Mouse (Mus musculus) megakaryocyte, embryonic 14.5 days (primary cell): ENCODE data around the gene Hoxc6. TPM values are rescaled to one million over a fixed set of nuclear protein-coding genes. Genes with fewer than 3 reads are reported as not detected.

ENCODE experiments used
- H3K27me3 ChIP-seq: replicated peaks from 2 replicates; pipeline ENCODE3; 2012; ENCODE audit warnings: inconsistent platforms
- H3K36me3 ChIP-seq: replicated peaks from 2 replicates; pipeline ENCODE3; 2012; ENCODE audit warnings: low read length, inconsistent platforms, mixed read lengths
- H3K4me1 ChIP-seq: 2 replicates; pipeline ENCODE4 v1.6.1; 2012; ENCODE audit warnings: inconsistent platforms
- H3K4me3 ChIP-seq: replicated peaks from 2 replicates; pipeline ENCODE3; 2012; ENCODE audit warnings: moderate library complexity, mild to moderate bottlenecking, inconsistent platforms
- H3K9me3 ChIP-seq: 2 replicates; pipeline ENCODE4 v1.6.1; 2012; ENCODE audit warnings: inconsistent platforms
- FLI1 ChIP-seq: IDR thresholded peaks from 2 replicates; pipeline ENCODE4 v1.6.1; 2012; ENCODE audit warnings: low read length, inconsistent platforms, mixed read lengths
- GATA1 ChIP-seq: IDR thresholded peaks from 3 replicates; pipeline ENCODE4 v1.6.1; 2012; ENCODE audit warnings: mixed read lengths, low read length, inconsistent platforms, borderline replicate concordance
- polyA plus RNA-seq: library from polyadenylated mRNA; stranded (reverse); fragments of >175 nt; gene quantifications from 2 replicates; pipeline ENCODE4 v1.2.3, GENCODE M21; 2012; ENCODE audit warnings: low replicate concordance; ENCODE audit not compliant: insufficient read depth

Hoxc6 gene
- polyA plus RNA-seq, 1 experiment = not detected

DNA sequence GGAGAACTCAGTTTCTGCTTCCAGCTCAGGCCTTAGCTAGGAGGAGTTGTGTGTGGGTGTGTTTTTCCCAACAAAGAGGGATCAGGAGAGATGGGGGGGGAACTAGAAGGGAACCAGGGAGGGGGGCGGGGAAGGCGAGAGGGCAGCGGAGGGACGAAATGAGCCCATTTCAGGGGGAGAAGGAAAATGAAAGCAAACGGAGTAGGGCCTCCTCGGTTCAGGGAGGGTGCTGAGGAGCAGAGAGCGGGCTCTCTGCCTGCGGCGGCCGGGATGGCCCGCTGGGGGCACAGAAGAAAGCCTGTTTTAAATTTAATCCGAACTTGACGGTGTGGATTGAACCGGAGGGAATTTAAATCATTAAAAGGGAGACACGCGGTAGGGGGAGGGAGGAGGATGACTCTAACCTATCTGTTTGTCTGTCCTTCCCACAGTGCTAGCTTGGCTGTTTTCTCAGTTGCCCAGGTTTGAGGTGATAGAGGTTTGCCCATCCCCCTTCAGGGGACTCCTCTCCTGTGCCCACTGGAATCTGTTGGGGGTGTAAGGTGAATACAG is 20.6 kb upstream of the Hoxc6 start:
- peaks cover 97% of the 10 kb centered on the region for H3K27me3 ChIP-seq
- peaks cover 41% of the 10 kb centered on the region for H3K4me1 ChIP-seq
- TF ChIP-seq FLI1 = no peak
- TF ChIP-seq GATA1 = no peak
- H3K4me3 ChIP-seq = peak overlapping the region; percentile 86
- H3K9me3 ChIP-seq = no peaks in the 10 kb centered on the region
- no peaks in the 10 kb centered on the region for H3K36me3 ChIP-seq

DNA sequence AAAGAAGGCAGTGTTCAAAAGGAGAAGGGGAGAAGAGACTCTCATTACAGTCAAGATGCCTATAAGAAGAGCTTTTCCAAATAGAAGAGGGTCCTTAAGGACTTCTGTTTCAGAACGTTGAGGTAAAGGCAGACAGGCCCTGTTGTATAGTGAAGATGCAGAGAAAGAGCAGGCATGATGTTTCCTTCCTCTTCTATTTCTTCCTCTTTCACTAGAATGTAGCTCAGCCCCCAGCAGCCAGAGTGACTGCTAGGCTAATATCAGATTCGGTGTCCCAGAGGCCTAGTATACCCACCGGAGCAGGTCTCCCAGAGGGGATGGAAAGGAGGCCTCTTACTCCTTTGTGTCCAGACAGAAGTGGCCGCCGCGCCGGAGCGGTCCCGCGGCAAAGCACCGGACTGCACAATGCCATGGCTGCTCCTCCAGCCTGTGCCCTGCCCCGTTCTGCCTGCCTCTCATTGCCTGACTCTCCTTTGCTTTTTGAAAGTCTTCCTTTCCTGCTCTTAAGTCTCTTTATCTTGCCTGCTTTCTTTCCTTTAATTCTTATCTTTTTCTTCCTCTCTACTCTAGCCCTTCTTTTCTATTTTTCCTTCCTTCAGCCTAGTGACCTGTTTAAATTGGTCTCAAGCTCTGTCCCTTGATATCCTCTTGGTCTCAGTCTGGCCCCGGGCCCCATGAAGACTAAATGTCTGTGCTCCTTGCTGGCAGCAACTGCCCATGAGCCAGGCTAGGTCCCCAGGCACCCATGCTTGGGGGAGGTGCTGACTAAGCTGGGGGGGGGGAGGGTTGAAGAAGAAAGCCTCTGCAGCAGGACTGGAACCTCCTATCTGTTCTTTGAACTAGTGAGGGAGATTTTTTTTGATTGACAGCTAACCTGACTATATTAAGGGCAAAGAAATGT is 19.2 kb upstream of the Hoxc6 start:
- no peak overlapping the region for H3K4me3 ChIP-seq
- TF ChIP-seq FLI1 (no peak), GATA1 (no peak)
- H3K36me3 ChIP-seq = no peaks in the 10 kb centered on the region
- H3K4me1 ChIP-seq = peaks cover 40% of the 10 kb centered on the region
- no peaks in the 10 kb centered on the region for H3K9me3 ChIP-seq
- H3K27me3 ChIP-seq = peaks cover 96% of the 10 kb centered on the region

DNA sequence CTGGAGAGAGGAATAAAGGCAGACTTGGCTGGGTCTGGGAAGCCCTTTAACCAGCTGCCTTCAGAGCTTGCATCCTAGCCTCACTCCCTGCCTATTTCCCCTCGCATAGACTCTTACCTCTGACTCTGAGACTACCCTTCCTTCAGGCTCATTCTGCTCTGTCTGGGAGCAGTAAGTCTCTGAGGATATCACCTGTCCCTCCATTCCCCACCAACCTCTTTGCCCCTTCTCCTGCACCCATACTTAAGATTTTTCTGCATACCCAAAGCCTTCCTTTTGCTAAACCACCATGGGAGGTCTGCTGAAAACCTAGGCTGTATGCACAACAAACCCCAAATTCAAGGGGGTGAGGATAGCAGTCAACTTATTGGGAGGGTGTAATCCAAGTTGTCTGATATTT is 18.1 kb upstream of the Hoxc6 start:
- Histone ChIP-seq H3K9me3 (no peaks in the 10 kb centered on the region), H3K27me3 (peaks cover 98% of the 10 kb centered on the region), H3K4me1 (peaks cover 40% of the 10 kb centered on the region), H3K36me3 (no peaks in the 10 kb centered on the region), H3K4me3 (no peak overlapping the region)
- TF ChIP-seq GATA1 (no peak), FLI1 (no peak)

DNA sequence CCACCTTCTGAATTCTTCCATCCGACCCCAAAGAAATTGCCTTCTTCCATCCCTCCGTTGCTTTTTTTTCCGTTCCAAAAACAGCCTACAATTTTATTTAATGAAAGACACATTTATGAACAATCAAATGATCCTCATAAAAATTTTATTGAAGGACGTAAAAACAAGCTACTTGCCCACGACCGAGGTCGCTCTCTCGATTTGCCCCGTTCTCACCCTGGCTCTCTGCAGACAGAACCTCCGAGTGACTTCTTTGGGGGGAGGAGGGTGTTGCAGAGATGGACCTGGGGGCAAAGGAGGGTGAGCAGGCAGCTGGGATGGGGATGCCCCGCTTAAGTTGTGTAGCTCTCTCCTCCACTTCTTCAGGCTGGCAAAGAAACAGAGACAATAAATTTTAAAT is 17.7 kb upstream of the Hoxc6 start:
- Histone ChIP-seq H3K4me3 (no peak overlapping the region), H3K4me1 (peaks cover 40% of the 10 kb centered on the region)

DNA sequence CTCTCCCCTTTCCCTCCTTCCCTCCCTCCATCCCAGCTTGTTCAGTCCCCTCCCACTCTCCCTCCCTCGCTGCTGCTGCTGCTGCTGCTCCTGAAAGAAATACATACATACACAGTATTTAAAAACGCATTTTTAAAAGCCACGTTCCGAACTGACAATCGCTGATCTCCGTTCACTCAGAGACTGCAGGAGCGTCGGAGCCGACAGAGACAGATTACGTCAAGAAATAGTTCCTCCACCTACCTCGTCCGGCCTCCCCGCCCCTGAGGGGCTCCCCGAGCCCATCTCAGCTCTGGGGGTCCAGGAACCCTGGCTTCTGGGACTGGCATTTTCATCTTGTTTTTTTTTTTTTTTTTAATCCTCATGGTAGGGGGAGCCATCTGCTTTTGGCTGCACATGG is 17.1 kb upstream of the Hoxc6 start:
- Histone ChIP-seq H3K36me3 (no peaks in the 10 kb centered on the region), H3K4me3 (no peak overlapping the region), H3K9me3 (no peaks in the 10 kb centered on the region), H3K27me3 (peaks cover 98% of the 10 kb centered on the region), H3K4me1 (peaks cover 35% of the 10 kb centered on the region)
- TF ChIP-seq GATA1 (no peak), FLI1 (no peak)

More for the DNA sequence above, 17.7 kb upstream of the Hoxc6 start:
- Histone ChIP-seq H3K27me3 (peaks cover 98% of the 10 kb centered on the region), H3K9me3 (no peaks in the 10 kb centered on the region), H3K36me3 (no peaks in the 10 kb centered on the region)
- no peak for TF ChIP-seq GATA1
- TF ChIP-seq FLI1 = no peak

DNA sequence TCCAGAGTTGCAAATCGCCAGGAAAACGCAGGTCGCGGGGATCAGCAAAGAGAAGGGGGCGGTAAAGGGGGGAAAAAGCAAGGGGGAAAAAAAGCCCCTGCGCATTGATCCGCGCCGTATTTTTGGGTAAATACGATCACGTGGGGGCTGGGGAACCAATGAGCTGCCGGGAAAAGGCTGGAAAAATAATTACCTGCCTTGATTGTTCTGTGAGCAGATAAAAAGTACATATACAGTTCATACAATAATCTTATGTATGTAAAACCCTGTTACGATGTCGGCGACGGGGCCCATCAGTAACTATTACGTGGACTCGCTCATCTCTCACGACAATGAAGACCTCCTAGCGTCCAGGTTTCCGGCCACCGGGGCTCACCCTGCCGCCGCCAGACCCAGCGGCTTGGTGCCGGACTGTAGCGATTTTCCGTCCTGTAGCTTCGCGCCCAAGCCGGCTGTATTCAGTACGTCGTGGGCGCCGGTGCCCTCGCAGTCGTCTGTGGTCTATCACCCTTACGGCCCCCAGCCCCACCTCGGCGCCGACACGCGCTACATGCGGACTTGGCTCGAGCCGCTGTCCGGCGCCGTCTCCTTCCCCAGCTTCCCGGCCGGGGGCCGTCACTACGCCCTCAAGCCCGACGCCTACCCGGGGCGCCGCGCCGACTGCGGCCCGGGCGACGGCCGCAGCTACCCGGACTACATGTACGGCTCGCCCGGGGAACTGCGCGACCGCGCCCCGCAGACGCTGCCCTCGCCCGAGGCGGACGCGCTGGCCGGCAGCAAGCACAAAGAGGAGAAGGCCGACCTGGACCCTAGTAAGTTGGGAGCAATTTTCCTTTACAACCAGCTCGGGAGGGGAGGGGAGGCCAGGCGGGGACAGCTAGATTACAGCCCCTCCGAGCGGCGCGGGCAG is 16.4 kb upstream of the Hoxc6 start:
- Histone ChIP-seq H3K9me3 (no peaks in the 10 kb centered on the region), H3K36me3 (no peaks in the 10 kb centered on the region), H3K4me3 (peak overlapping the region; percentile 74), H3K27me3 (peaks cover 98% of the 10 kb centered on the region), H3K4me1 (peaks cover 27% of the 10 kb centered on the region)
- no peak for TF ChIP-seq GATA1
- no peak for TF ChIP-seq FLI1

DNA sequence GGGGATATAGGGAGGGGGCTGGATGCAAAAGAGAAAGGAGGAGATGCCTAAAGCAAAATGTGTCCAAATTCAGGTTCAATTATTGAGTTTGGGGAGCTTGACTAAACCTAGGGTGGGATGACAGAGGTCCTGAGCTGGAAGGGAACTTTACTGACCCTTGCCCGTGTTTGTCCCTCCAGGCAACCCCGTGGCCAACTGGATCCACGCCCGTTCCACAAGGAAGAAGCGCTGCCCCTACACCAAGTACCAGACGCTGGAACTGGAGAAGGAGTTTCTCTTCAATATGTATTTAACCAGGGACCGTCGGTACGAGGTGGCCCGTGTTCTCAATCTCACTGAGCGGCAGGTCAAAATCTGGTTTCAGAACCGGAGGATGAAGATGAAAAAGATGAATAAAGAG is 14.3 kb upstream of the Hoxc6 start:
- peaks cover 19% of the 10 kb centered on the region for H3K4me1 ChIP-seq
- peaks cover 97% of the 10 kb centered on the region for H3K27me3 ChIP-seq
- no peaks in the 10 kb centered on the region for H3K36me3 ChIP-seq
- TF ChIP-seq FLI1 (no peak), GATA1 (no peak)
- H3K4me3 ChIP-seq = no peak overlapping the region
- no peaks in the 10 kb centered on the region for H3K9me3 ChIP-seq

DNA sequence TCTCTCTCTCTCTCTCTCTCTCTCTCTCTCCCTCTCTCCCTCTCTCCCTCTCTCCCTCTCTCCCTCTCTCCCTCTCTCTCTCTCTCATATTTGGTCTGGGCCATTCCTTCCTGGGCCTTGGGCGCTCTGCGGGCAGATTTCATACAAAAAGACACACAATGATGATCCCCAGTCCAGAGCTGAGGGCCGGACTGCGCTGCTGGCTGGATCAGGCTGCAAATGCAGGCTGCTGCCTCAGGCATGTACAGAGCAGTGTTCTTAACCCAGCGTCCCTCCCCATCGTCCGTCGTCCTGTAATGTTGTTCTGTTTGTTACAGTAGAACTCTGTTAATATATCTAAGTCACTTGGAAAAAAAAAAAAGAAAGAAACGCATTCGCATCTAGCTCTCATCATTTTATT is 13.5 kb upstream of the Hoxc6 start:
- TF ChIP-seq GATA1 = no peak
- TF ChIP-seq FLI1 = no peak

DNA sequence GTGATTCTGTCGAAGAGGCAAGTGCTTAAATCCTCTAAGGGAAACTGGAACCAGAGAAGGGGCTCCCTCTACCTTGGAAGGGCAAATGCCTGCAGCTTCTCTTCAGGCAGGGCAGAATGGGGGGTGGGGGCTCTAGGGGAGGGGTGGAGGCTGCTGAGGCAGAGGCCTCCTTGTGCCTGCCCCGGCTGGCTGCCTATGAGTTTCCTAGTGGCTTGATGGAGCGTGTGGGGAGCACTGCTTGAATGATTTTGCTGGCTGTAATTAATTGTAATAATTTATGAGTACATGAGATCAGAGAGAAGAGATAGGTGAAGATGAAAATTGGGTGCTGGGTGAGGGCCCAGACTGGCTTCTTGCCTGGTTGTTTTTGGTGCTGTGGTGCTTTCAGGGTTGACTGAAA is 13.1 kb upstream of the Hoxc6 start:
- Histone ChIP-seq H3K4me3 (no peak overlapping the region), H3K36me3 (no peaks in the 10 kb centered on the region), H3K27me3 (peaks cover 97% of the 10 kb centered on the region), H3K9me3 (no peaks in the 10 kb centered on the region), H3K4me1 (peaks cover 16% of the 10 kb centered on the region)
- no peak for TF ChIP-seq GATA1
- TF ChIP-seq FLI1 = no peak

More for the DNA sequence above, 13.5 kb upstream of the Hoxc6 start:
- H3K27me3 ChIP-seq = peaks cover 97% of the 10 kb centered on the region
- H3K36me3 ChIP-seq = no peaks in the 10 kb centered on the region
- H3K4me1 ChIP-seq = peaks cover 16% of the 10 kb centered on the region
- H3K9me3 ChIP-seq = no peaks in the 10 kb centered on the region
- H3K4me3 ChIP-seq = no peak overlapping the region
